Mouse (Mus musculus) small intestine, adult 2 months (tissue): ENCODE results near the gene Lsm11.

Experiments used
- CTCF ChIP-seq: fragments of 200-500 bp; IDR thresholded peaks from 2 replicates; pipeline ENCODE4 v1.5.1; 2012; ENCODE audit warnings: low read depth, mild to moderate bottlenecking, control low read depth, inconsistent platforms, low read length, moderate library complexity, mixed read lengths; ENCODE audit not compliant: insufficient replicate concordance, insufficient read length; ENCODE audit errors: extremely low read depth
- POLR2A ChIP-seq: fragments of 200-500 bp; IDR thresholded peaks from 2 replicates; pipeline ENCODE4 v1.6.1; 2012; ENCODE audit warnings: low read depth, mild to moderate bottlenecking, control low read depth, inconsistent platforms, low read length, moderate library complexity

DNA sequence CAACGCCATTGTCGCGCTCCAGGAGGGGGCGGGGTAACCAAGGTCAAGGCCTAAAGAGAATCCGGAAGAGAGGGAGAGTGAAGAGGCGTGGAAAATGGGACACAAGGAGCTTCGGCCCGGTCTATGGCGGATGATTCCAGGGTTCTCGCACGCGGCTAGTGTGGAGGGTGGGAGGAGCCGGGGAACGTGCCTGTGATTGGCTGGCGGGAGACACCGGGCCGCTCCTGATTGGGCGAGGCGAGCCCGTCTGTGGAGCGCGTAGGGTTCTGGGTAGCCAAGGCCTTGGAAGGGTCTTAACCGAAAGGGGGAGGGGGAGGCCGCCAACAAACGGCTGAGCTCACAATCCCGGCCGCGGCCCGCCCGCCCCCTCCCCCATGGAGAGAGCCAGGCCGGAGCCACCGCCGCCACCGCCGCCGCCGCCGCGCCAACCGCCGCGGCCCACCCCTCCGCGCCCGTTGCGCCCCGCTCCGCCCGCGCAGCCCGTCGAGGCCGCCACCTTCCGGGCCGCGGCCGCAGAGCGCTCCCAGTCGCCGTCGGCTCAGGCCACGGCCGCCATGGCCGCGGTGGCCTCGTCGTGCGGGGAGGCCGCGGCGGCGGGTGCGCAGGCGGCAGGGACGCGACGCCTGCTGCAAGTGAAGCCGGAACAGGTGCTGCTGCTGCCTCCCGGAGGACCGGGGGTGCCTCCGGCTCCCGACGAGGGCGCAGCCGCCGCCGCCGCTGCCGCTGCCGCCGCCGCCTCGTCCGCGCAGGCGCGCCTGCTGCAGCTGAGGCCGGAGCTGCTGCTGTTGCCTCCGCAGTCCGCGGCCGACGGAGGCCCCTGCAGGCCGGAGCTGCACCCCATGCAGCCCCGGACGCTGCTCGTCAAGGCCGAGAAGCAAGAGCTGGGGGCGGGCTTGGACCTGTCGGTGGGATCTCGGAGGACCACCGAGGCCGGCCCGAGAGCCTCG is 35.5 kb upstream of the Lsm11 start, which contains the start of gene Sox30:
- TF ChIP-seq CTCF (no peak), POLR2A (no peak)
